Mouse (Mus musculus): ENCODE results near the gene Brwd1. TPM values are rescaled to one million over a fixed set of nuclear protein-coding genes. Genes with fewer than 3 reads are reported as not detected.
"Not testable (repeated sequence)": the region's sequence is repeated elsewhere in the genome, so short reads cannot be mapped to it uniquely, and the experiment has no call there.

The Brwd1 gene
- total and polyA plus RNA-seq, 2 experiments from 2014 or later = 151 to 173 TPM

DNA sequence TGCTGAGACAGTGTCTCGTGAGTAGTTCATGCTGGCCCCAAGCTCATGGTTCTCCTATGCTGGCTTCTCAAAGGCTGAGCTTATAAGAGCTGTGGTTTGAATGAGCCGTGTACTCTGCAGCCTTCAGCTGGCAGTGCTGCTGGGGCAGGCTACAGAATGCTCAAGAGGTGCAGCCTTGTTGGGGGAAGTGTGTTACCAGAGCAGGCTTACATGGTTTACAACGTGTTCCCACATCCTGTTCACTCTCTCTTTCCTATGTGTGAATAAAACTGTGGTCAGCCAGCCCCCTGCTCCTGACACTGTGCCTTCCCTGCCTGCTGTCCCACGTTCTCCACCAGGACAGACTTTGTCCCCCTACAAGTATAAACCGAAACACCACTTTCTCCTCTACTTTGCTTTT lies 97.4 kb downstream of the Brwd1 start:
- no peak overlapping the region for H3K27ac ChIP-seq (ENCODE audit: low read depth, low read length)
- no peaks in the 10 kb centered on the region for H3K9me3 ChIP-seq (ENCODE audit: low read length)
- no peak for TF ChIP-seq CTCF (IDR thresholded peaks at IDR 0.05)
- H3K4me1 ChIP-seq (ENCODE audit: insufficient read depth, low read length) = no peaks in the 10 kb centered on the region
- H3K4me3 ChIP-seq (ENCODE audit: low read depth, low read length) = no peak overlapping the region
- DNase-seq (ENCODE audit: low spot score) (no peak), ATAC-seq (ENCODE audit: low FRiP score) (no peak)
- no peak overlapping the region for H3K4me2 ChIP-seq (ENCODE audit: low read depth, low read length, poor library complexity, severe bottlenecking)
- H3K9ac ChIP-seq (replicated peaks; ENCODE audit: low read length, poor library complexity, severe bottlenecking) = no peak overlapping the region
- H3K36me3 ChIP-seq (ENCODE audit: insufficient read depth, low read length) = peaks cover 24% of the 10 kb centered on the region
- 90% methylated on average over 5 of the region's 5 CpGs for WGBS
- no peaks in the 10 kb centered on the region for H3K27me3 ChIP-seq (ENCODE audit: insufficient read depth, low read length)

DNA sequence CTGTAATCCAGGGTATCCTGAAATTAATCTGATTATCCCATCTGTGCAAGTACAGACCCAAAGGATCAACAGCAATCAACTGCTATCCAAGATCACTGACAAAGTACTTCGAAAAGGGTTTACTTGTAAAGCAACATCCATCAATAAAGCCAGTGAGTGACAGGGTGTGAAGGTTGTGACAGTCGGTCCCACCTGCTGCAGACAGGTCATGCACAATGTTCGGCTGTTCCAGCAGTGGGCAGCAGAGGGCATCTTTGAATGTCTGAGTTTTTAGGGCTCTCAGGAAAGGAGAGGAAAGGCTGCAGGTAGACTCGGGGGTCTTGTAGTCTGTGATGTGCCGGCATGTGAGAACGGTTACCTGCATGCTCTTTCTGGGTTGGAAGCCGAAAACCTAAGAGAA lies 98.7 kb downstream of the Brwd1 start:
- ATAC-seq (ENCODE audit: low FRiP score) (no peak), DNase-seq (ENCODE audit: low spot score) (peak; percentile 26)
- no peak overlapping the region for H3K9ac ChIP-seq (replicated peaks; ENCODE audit: low read length, poor library complexity, severe bottlenecking)
- no peaks in the 10 kb centered on the region for H3K27me3 ChIP-seq (ENCODE audit: insufficient read depth, low read length)
- no peaks in the 10 kb centered on the region for H3K9me3 ChIP-seq (ENCODE audit: low read length)
- H3K4me2 ChIP-seq (ENCODE audit: low read depth, low read length, poor library complexity, severe bottlenecking) = no peak overlapping the region
- H3K27ac ChIP-seq (ENCODE audit: low read depth, low read length) = no peak overlapping the region
- TF ChIP-seq CTCF (IDR thresholded peaks at IDR 0.05) = peak; percentile 65
- WGBS = 83% methylated on average over 7 of the region's 7 CpGs
- H3K4me1 ChIP-seq (ENCODE audit: insufficient read depth, low read length) = no peaks in the 10 kb centered on the region
- peaks cover 24% of the 10 kb centered on the region for H3K36me3 ChIP-seq (ENCODE audit: insufficient read depth, low read length)
- H3K4me3 ChIP-seq (ENCODE audit: low read depth, low read length) = no peak overlapping the region

DNA sequence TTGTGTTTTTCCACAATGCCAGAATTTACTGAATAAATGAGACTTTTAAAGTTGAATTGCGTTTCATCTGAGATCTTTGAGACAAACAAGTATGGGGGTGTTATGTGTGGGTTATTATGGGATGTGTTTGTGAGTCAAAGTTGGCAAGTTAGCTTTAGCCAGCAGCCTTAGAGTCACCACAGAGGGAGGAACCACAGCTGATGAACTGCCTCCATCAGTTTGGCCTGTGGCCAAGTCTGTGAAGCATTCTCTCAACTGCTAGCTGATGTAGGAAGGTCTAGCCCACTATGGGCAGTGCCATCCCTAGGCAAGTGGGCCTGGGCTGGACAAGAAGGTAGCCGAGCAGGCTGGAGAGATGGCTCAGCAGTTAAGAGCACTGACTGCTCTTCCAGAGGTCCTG lies 111.5 kb downstream of the Brwd1 start:
- 85% methylated on average over 2 of the region's 2 CpGs for WGBS
- no peak for DNase-seq (ENCODE audit: low spot score)

DNA sequence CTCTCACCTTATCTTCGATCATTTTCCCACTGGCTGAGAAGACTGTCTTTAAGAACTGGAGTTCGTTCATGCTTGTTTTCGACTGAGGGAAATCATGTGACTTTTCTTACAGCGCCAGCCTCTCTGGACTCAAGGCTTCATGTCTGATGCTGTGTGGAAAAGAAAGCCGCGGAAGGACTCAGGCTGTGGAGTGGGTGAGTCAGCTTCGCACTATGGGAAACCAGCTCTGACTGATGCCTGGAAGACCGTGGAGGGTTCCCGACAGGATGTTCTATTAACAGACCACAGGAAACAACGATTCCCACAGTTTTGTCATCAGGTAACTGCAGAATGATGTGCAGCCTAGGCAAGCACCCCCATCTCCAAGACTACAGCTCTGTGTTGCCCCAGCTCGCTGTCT lies 114.9 kb downstream of the Brwd1 start:
- Histone ChIP-seq H3K4me3 (ENCODE audit: low read depth, low read length) (no peak overlapping the region), H3K27ac (ENCODE audit: low read depth, low read length) (no peak overlapping the region), H3K9ac (replicated peaks; ENCODE audit: low read length, poor library complexity, severe bottlenecking) (no peak overlapping the region), H3K4me1 (ENCODE audit: insufficient read depth, low read length) (no peaks in the 10 kb centered on the region), H3K27me3 (ENCODE audit: insufficient read depth, low read length) (no peaks in the 10 kb centered on the region), H3K9me3 (ENCODE audit: low read length) (no peaks in the 10 kb centered on the region), H3K4me2 (ENCODE audit: low read depth, low read length, poor library complexity, severe bottlenecking) (no peak overlapping the region), H3K36me3 (ENCODE audit: insufficient read depth, low read length) (no peaks in the 10 kb centered on the region)
- TF ChIP-seq CTCF (IDR thresholded peaks at IDR 0.05) = no peak
- WGBS = 87% methylated on average over 11 of the region's 11 CpGs
- no peak for DNase-seq (ENCODE audit: low spot score)
- ATAC-seq (ENCODE audit: low FRiP score) = no peak

More for the DNA sequence above, 111.5 kb downstream of the Brwd1 start:
- H3K36me3 ChIP-seq (ENCODE audit: insufficient read depth, low read length) = no peaks in the 10 kb centered on the region
- no peaks in the 10 kb centered on the region for H3K27me3 ChIP-seq (ENCODE audit: insufficient read depth, low read length)
- H3K4me3 ChIP-seq (ENCODE audit: low read depth, low read length) = no peak overlapping the region
- no peaks in the 10 kb centered on the region for H3K9me3 ChIP-seq (ENCODE audit: low read length)
- no peaks in the 10 kb centered on the region for H3K4me1 ChIP-seq (ENCODE audit: insufficient read depth, low read length)
- H3K27ac ChIP-seq (ENCODE audit: low read depth, low read length) = no peak overlapping the region
- H3K4me2 ChIP-seq (ENCODE audit: low read depth, low read length, poor library complexity, severe bottlenecking) = no peak overlapping the region
- H3K9ac ChIP-seq (replicated peaks; ENCODE audit: low read length, poor library complexity, severe bottlenecking) = no peak overlapping the region
- TF ChIP-seq CTCF (IDR thresholded peaks at IDR 0.05) = no peak
- ATAC-seq (ENCODE audit: low FRiP score) = no peak

DNA sequence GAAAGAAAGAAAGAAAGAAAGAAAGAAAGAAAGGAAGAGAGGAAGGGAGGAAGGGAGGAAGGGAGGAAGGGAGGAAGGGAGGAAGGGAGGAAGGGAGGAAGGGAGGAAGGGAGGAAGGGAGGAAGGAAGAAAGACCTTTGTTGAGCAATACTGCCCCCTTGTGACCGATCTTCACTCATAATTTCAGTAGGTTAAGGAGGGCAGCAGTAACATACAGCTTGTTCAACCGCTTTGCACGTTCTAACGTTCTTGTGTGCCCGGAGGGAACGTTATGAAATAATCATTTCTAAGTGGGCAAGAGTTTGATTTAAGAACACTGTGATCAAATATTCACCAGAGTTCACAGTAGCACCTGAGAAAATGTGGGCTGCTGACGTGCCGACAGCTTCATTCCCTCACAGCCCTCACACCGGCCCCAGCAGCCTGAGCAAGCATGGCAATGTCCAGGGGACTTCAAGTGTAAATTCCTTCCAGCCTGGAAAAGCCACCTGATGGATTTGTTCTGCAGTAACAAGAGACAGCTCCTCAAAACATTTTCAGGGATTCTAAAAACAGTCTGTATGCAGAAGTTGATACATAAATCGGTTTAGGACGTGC lies 117.8 kb downstream of the Brwd1 start:
- DNase-seq (ENCODE audit: low spot score) = peak; percentile 72
- ATAC-seq (ENCODE audit: low FRiP score) = no peak

DNA sequence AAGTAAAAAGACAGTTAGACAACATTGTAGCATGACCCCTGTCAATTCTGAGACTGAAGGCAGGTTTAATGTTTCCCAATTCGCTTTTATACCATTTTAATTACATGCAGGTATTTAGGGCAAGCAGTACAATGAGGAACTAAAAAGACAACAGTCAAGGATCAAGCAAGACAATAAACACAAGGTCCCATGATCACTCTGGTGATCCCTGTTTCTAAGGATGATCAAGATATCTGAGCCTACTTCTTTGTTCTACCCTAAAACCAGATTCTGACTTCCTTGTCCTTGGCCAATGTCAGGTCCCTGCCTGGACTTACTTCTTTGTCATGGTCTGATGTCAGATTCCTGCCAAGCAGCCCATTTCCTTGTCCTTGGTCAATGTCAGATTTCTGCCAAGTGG lies 120.8 kb downstream of the Brwd1 start:
- not testable (repeated sequence) for H3K27ac ChIP-seq (ENCODE audit: low read depth, low read length); H3K27me3 ChIP-seq (ENCODE audit: insufficient read depth, low read length); H3K36me3 ChIP-seq (ENCODE audit: insufficient read depth, low read length); H3K4me3 ChIP-seq (ENCODE audit: low read depth, low read length); H3K4me2 ChIP-seq (ENCODE audit: low read depth, low read length, poor library complexity, severe bottlenecking); H3K4me1 ChIP-seq (ENCODE audit: insufficient read depth, low read length); H3K9me3 ChIP-seq (ENCODE audit: low read length); ATAC-seq (ENCODE audit: low FRiP score); H3K9ac ChIP-seq (replicated peaks; ENCODE audit: low read length, poor library complexity, severe bottlenecking); DNase-seq (ENCODE audit: low spot score)
- WGBS = 63% methylated on average over 1 of the region's 1 CpGs

More for the DNA sequence above, 117.8 kb downstream of the Brwd1 start:
- 48% methylated on average over 11 of the region's 11 CpGs for WGBS
- H3K27ac ChIP-seq (ENCODE audit: low read depth, low read length) = no peak overlapping the region
- no peak overlapping the region for H3K4me3 ChIP-seq (ENCODE audit: low read depth, low read length)
- no peaks in the 10 kb centered on the region for H3K36me3 ChIP-seq (ENCODE audit: insufficient read depth, low read length)
- no peak overlapping the region for H3K4me2 ChIP-seq (ENCODE audit: low read depth, low read length, poor library complexity, severe bottlenecking)
- H3K9me3 ChIP-seq (ENCODE audit: low read length) = no peaks in the 10 kb centered on the region
- no peaks in the 10 kb centered on the region for H3K27me3 ChIP-seq (ENCODE audit: insufficient read depth, low read length)
- peak; percentile 77 for TF ChIP-seq CTCF (IDR thresholded peaks at IDR 0.05)
- no peaks in the 10 kb centered on the region for H3K4me1 ChIP-seq (ENCODE audit: insufficient read depth, low read length)
- H3K9ac ChIP-seq (replicated peaks; ENCODE audit: low read length, poor library complexity, severe bottlenecking) = no peak overlapping the region

DNA sequence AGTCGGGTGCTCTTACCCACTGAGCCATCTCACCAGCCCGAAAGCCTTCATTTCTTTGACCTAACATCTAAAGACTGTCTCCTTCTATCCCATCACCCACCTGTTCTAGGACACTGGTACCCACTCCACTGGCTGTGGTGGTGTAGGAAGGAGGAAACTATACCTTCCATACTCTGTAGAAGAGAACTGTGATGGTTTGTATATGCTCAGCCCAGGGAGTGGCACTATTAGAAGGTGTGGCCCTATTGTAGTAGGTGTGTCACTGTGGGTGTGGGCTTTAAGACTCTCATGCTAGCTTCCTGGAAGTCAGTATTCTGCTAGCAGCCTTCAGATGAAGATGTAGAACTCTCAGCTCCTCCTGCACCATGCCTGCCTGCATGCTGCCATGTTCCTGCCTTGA lies 121.6 kb downstream of the Brwd1 start:
- H3K4me1 ChIP-seq (ENCODE audit: insufficient read depth, low read length); ATAC-seq (ENCODE audit: low FRiP score); H3K27ac ChIP-seq (ENCODE audit: low read depth, low read length); H3K27me3 ChIP-seq (ENCODE audit: insufficient read depth, low read length); H3K4me3 ChIP-seq (ENCODE audit: low read depth, low read length); H3K36me3 ChIP-seq (ENCODE audit: insufficient read depth, low read length); DNase-seq (ENCODE audit: low spot score); H3K9me3 ChIP-seq (ENCODE audit: low read length); H3K9ac ChIP-seq (replicated peaks; ENCODE audit: low read length, poor library complexity, severe bottlenecking); H3K4me2 ChIP-seq (ENCODE audit: low read depth, low read length, poor library complexity, severe bottlenecking): not testable (repeated sequence)
- WGBS = 100% methylated on average over 2 of the region's 2 CpGs
